ENCODE assay signal across 8 mouse cellular contexts in genomic region chr6:88446063-88447002, GRCm38 (mm10). TPM values are rescaled to one million over a fixed set of nuclear protein-coding genes. Genes with fewer than 3 reads are reported as not detected.
DNase-seq lines count a peak whose midpoint lies in the region; ATAC-seq lines count a peak whose summit lies in the region.

Gene Eefsec (minus strand): TSS chr6:88446539.

- peak within 1 kb of the TSS; percentile 90 for H3K4me3 ChIP-seq in hindbrain, embryonic 14.5 days (replicated peaks; ENCODE audit: low read length)

- no peaks in the 10 kb centered on the region for H3K9me3 ChIP-seq in hindbrain, embryonic 14.5 days (ENCODE audit: control insufficient read depth, low read length)

- peak within 1 kb of the TSS; percentile 88 for H3K4me2 ChIP-seq in hindbrain, embryonic 14.5 days (replicated peaks)

- H3K4me1 ChIP-seq in hindbrain, embryonic 14.5 days (replicated peaks; ENCODE audit: control insufficient read depth, insufficient read depth, low read length), result peaks cover 5% of the 10 kb centered on the region; the same call in 1 of the 2 replicates

- peak; percentile 82 for DNase-seq in R1 (ENCODE audit: low read depth, low spot score)
- DNase-seq in cerebellum, postnatal 25 days, result peak; percentile 92 to 93
- DNase-seq in frontal cortex, postnatal 36 days (ENCODE audit: low spot score in 2 of 2), result peak; percentile 76 to 82
- peak; percentile 81 for DNase-seq in hindbrain, embryonic 14.5 days (ENCODE audit: low spot score)
- DNase-seq in layer of hippocampus, postnatal 36 days, result peak; percentile 79 to 81
- DNase-seq in lung, postnatal 25 days (ENCODE audit: low spot score), result peak; percentile 65
- peak; percentile 65 for DNase-seq in retina, adult 2 months (ENCODE audit: low read depth, low spot score)
- peak; percentile 91 for DNase-seq in thymus, postnatal 25 days

- H3K9ac ChIP-seq in hindbrain, embryonic 14.5 days, result peak within 1 kb of the TSS; percentile 94

- peak within 1 kb of the TSS; percentile 73 for H3K27ac ChIP-seq in hindbrain, embryonic 14.5 days

- WGBS in hindbrain, embryonic 14.5 days, result under 1% methylated on average over 72 of the region's 72 CpGs

- H3K27me3 ChIP-seq in hindbrain, embryonic 14.5 days (ENCODE audit: control insufficient read depth, insufficient read depth, low read length), result no peaks in the 10 kb centered on the region

- ATAC-seq in hindbrain, embryonic 14.5 days (ENCODE audit: low FRiP score), result peak; percentile 94

- no peaks in the 10 kb centered on the region for H3K36me3 ChIP-seq in hindbrain, embryonic 14.5 days (replicated peaks; ENCODE audit: control insufficient read depth, insufficient read depth)

RNA-seq across cellular contexts. Expression of gene Eefsec, which starts in this region (rescaled TPM):
- polyA plus RNA-seq in hindbrain, embryonic 14.5 days (2014; fragmentation: Nextera tagmentation; extraction: Ambion mirVana), result 27.5 and 28.9 TPM in 2 replicates
- 10 to 100 TPM; 23.6 to 24.1 TPM for total RNA-seq in layer of hippocampus, postnatal 36 days (2021)

Comparison
In these comparisons a context has a peak if more than half of its experiments do, and no peak if none do; other contexts are left out.
1. Peak in every context shown above with its lines: DNase-seq, ATAC-seq, H3K4me3 ChIP-seq and H3K27ac ChIP-seq.